Mouse (Mus musculus): Measurements from ENCODE around the gene Hoxc13. TPM values are rescaled to one million over a fixed set of nuclear protein-coding genes. Genes with fewer than 3 reads are reported as not detected.

The Hoxc13 gene
- polyA plus RNA-seq, 1 experiment from 2014 or later: 0.89 TPM

DNA sequence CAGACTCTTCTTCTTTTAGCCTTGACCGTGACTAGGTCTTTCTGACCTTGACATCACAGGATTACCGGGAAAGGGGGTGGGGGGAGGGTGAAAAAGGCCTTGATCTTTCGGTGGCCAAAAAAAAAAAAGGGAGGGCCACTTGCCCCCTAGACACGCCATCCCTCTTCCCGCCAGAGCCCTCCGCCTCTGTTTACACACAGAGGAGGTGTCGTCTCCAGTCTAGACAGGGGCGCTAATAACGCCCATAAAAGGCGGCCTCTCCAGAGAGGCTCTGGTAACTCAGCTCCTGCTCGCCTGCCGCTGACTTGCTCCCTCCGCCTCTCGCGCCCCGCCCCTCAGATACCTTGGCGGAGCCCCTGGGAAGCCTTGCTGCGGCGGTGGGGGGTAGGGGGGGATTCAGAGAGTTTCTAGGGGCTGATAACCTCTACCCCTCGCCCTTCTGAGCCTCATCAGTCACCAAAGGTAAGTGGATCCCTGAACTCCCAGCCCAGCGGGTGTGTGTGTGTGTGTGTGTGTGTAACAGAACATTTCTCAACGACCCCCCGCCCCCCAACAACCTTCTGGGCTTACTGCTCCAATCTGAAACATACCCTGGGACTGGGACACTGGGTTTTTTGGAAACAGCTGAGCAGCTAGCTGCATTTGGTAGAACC lies 10.9 kb downstream of the Hoxc13 start:
- Histone ChIP-seq H3K4me1 (ENCODE audit: control insufficient read depth, insufficient read depth, low read length) (no peaks in the 10 kb centered on the region), H3K36me3 (ENCODE audit: control insufficient read depth, insufficient read depth, low read length) (no peaks in the 10 kb centered on the region), H3K9me3 (ENCODE audit: control insufficient read depth, low read length) (no peaks in the 10 kb centered on the region), H3K27ac (replicated peaks; ENCODE audit: low read depth, low read length) (no peak overlapping the region), H3K4me2 (ENCODE audit: low read depth, low read length) (no peak overlapping the region), H3K27me3 (replicated peaks; ENCODE audit: control insufficient read depth, insufficient read depth, low read length) (peaks cover 100% of the 10 kb centered on the region), H3K4me3 (ENCODE audit: low read depth, low read length) (no peak overlapping the region), H3K9ac (ENCODE audit: low read depth, low read length) (no peak overlapping the region)
- DNase-seq (ENCODE audit: low spot score) (no peak), ATAC-seq (ENCODE audit: low read depth) (no peak)
- 2% methylated on average over 23 of the region's 23 CpGs for WGBS

DNA sequence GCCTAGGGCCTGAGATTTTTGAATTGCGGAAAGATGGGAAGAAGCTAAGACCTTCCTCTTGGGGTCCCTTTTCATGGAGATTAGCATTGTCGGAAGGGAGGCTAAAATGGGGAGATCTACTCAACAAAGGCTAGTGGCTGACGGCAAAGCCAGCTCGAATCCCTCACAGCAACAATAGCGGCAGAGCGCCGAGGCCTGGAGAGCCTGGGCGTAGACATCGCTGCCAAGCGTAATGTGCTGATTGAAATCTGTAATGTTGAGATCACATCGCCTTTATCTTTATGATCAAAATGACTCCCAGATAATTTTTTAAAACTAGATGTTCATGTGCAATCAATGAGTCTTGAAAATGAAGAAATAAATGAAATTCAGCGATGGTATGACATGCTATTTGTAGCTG lies 13.5 kb downstream of the Hoxc13 start:
- DNase-seq (ENCODE audit: low spot score): no peak
- WGBS: 2% methylated on average over 12 of the region's 12 CpGs
- H3K4me1 ChIP-seq (ENCODE audit: control insufficient read depth, insufficient read depth, low read length): no peaks in the 10 kb centered on the region
- no peak overlapping the region for H3K4me3 ChIP-seq (ENCODE audit: low read depth, low read length)
- no peak overlapping the region for H3K9ac ChIP-seq (ENCODE audit: low read depth, low read length)
- no peak for ATAC-seq (ENCODE audit: low read depth)
- no peak overlapping the region for H3K27ac ChIP-seq (replicated peaks; ENCODE audit: low read depth, low read length)
- no peaks in the 10 kb centered on the region for H3K9me3 ChIP-seq (ENCODE audit: control insufficient read depth, low read length)
- H3K4me2 ChIP-seq (ENCODE audit: low read depth, low read length): no peak overlapping the region
- H3K36me3 ChIP-seq (ENCODE audit: control insufficient read depth, insufficient read depth, low read length): no peaks in the 10 kb centered on the region
- peaks cover 100% of the 10 kb centered on the region for H3K27me3 ChIP-seq (replicated peaks; ENCODE audit: control insufficient read depth, insufficient read depth, low read length)

DNA sequence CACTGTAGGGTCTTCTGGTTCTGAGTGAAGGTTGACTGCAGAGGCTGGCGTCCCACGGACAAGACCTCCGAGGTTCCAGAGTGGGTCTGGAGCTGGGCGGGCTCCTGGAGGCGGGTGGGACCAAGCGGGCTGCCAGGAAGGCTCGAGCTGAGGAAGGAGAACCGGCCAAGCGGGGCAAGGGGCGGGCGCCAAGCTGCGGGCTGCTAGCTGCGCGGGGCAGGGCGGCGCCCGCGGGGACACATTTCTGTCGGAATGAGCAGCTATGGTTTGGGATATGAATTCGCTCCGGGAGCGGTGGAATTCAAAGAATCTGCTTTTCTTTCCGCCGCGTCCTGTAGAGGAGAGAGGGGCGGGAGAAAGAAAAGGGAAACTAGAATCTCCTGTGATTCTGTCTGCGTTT lies 14.0 kb downstream of the Hoxc13 start:
- H3K27me3 ChIP-seq (replicated peaks; ENCODE audit: control insufficient read depth, insufficient read depth, low read length): peaks cover 100% of the 10 kb centered on the region
- no peaks in the 10 kb centered on the region for H3K9me3 ChIP-seq (ENCODE audit: control insufficient read depth, low read length)
- ATAC-seq (ENCODE audit: low read depth) (no peak), DNase-seq (ENCODE audit: low spot score) (peak; percentile 14)
- H3K4me3 ChIP-seq (ENCODE audit: low read depth, low read length): no peak overlapping the region; the same call in 1 of the 2 replicates
- H3K27ac ChIP-seq (replicated peaks; ENCODE audit: low read depth, low read length): no peak overlapping the region
- no peak overlapping the region for H3K9ac ChIP-seq (ENCODE audit: low read depth, low read length)
- WGBS: under 1% methylated on average over 26 of the region's 27 CpGs
- H3K4me2 ChIP-seq (ENCODE audit: low read depth, low read length): peak overlapping the region; percentile 29; the same call in 1 of the 2 replicates
- H3K4me1 ChIP-seq (ENCODE audit: control insufficient read depth, insufficient read depth, low read length): no peaks in the 10 kb centered on the region
- no peaks in the 10 kb centered on the region for H3K36me3 ChIP-seq (ENCODE audit: control insufficient read depth, insufficient read depth, low read length)

DNA sequence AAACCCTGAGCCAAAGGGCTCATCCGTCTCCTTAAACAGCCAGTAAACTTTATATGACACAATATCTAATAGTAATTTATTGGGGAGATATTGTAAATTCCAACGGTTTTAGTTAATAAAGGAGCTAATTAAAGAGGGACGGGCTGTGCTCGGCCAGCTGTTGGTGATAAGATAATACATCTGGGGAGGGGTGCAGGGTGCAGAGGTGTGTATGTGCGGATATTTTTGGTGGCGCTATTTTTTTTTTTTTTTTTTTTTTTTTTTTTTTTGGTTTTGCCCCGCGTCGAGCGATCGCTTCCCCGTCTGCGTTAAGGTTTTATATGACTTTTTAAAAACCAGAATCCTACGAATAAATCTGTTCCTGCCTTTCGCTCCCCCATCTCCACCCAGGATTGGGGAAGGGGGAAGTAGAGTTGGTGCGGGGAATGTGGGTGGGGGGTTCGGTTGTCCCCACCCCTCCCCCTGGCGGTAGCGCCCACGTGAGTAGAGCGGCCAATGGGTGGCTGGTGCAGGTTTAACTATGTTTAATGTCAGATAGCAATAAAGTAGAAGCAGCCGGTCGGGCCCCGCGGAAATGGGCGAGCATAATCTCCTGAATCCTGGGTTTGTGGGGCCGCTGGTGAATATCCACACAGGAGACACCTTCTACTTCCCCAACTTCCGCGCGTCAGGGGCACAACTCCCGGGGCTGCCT lies 15.5 kb downstream of the Hoxc13 start, which contains the start of gene Hoxc12:
Gene Hoxc12, plus strand, starts transcription at position 479 of the 694 bp plus-strand sequence.
- Histone ChIP-seq H3K4me2 (ENCODE audit: low read depth, low read length) (no peak within 1 kb of the TSS), H3K4me3 (ENCODE audit: low read depth, low read length) (no peak within 1 kb of the TSS), H3K4me1 (ENCODE audit: control insufficient read depth, insufficient read depth, low read length) (no peaks in the 10 kb centered on the region), H3K9me3 (ENCODE audit: control insufficient read depth, low read length) (no peaks in the 10 kb centered on the region), H3K36me3 (ENCODE audit: control insufficient read depth, insufficient read depth, low read length) (no peaks in the 10 kb centered on the region), H3K27ac (replicated peaks; ENCODE audit: low read depth, low read length) (no peak within 1 kb of the TSS), H3K9ac (ENCODE audit: low read depth, low read length) (no peak within 1 kb of the TSS), H3K27me3 (replicated peaks; ENCODE audit: control insufficient read depth, insufficient read depth, low read length) (peaks cover 100% of the 10 kb centered on the region)
- whole genome bisulfite sequencing: under 1% methylated on average over 26 of the region's 31 CpGs
- no peak for DNase-seq (ENCODE audit: low spot score)
- no peak for ATAC-seq (ENCODE audit: low read depth)

DNA sequence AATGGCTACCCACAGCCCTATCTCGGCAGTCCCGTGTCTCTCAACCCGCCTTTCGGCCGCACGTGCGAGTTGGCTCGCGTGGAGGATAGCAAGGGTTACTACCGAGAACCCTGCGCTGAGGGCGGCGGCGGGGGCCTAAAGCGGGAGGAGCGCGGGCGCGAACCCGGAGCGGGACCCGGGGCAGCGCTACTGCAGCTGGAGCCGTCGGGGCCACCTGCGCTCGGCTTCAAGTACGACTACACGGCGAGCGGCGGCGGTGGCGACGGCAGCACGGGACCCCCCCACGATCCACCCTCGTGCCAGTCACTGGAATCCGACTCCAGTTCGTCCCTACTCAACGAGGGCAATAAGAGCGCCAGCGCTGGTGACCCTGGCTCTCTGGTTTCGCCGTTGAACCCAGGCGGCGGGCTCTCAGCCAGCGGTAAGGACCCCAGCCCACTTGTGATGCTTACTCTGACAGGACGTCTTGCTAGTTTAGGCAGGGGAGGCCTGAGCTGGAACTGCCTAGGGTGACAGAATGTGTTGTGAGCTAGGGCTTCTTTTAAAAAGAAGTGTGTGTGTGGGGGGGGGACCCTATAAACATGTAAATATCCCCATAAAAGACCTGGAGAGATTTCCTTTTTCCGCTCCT lies 16.2 kb downstream of the Hoxc13 start:
- Histone ChIP-seq H3K36me3 (ENCODE audit: control insufficient read depth, insufficient read depth, low read length) (no peaks in the 10 kb centered on the region), H3K9me3 (ENCODE audit: control insufficient read depth, low read length) (no peaks in the 10 kb centered on the region), H3K4me1 (ENCODE audit: control insufficient read depth, insufficient read depth, low read length) (no peaks in the 10 kb centered on the region), H3K4me3 (ENCODE audit: low read depth, low read length) (no peak overlapping the region), H3K27ac (replicated peaks; ENCODE audit: low read depth, low read length) (no peak overlapping the region), H3K27me3 (replicated peaks; ENCODE audit: control insufficient read depth, insufficient read depth, low read length) (peaks cover 100% of the 10 kb centered on the region), H3K4me2 (ENCODE audit: low read depth, low read length) (no peak overlapping the region), H3K9ac (ENCODE audit: low read depth, low read length) (no peak overlapping the region)
- DNase-seq (ENCODE audit: low spot score): no peak
- 1% methylated on average over 35 of the region's 50 CpGs for WGBS
- ATAC-seq (ENCODE audit: low read depth): no peak

DNA sequence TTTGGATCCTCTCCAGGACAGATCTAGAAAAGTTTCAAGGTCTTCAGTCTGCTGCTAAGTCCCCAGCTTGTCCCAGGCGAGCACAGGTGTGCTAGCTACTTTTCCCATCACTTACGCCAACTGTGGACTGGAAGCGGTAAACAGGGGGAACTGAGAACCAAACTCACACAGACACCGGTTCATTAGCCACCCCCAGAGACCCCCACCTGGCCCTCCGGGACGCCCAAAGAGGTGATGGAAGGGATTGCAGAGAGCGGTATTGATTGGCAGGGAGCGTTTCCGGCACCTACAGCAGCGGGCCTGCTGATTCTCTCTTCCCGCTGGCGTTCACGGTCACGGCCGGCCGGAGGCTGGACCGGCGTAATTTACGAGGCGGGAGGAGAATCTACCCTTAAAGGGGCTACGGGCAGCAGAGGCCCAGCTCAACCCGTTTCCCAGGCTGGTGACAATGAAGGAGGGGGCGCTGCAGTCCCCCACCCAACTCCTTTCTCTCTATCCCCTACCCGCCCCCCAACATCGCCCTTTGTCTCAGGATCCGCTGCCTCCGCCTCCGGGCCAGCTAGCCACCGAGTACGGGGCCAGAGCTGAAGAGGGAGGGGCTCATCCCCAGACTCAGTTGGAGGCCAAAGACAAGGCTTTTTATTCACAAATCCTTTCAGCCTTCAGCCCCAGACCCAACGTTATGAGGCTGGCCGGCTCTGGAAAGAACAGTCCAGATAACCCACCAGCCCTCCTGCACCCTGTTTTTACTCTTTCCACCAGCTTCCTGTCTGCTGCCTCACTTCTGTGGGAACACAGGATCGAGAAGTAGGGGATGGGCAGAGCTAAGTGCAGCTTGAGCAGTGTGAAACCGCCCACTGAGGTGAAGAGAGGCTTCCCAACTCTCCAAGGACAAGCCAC lies 18.6 kb downstream of the Hoxc13 start:
- ATAC-seq (ENCODE audit: low read depth) (no peak), DNase-seq (ENCODE audit: low spot score) (no peak)
- no peak overlapping the region for H3K9ac ChIP-seq (ENCODE audit: low read depth, low read length)
- no peak overlapping the region for H3K4me2 ChIP-seq (ENCODE audit: low read depth, low read length)
- WGBS: under 1% methylated on average over 17 of the region's 34 CpGs
- no peaks in the 10 kb centered on the region for H3K4me1 ChIP-seq (ENCODE audit: control insufficient read depth, insufficient read depth, low read length)
- no peaks in the 10 kb centered on the region for H3K36me3 ChIP-seq (ENCODE audit: control insufficient read depth, insufficient read depth, low read length)
- peaks cover 100% of the 10 kb centered on the region for H3K27me3 ChIP-seq (replicated peaks; ENCODE audit: control insufficient read depth, insufficient read depth, low read length)
- no peak overlapping the region for H3K27ac ChIP-seq (replicated peaks; ENCODE audit: low read depth, low read length)
- H3K4me3 ChIP-seq (ENCODE audit: low read depth, low read length): no peak overlapping the region
- H3K9me3 ChIP-seq (ENCODE audit: control insufficient read depth, low read length): no peaks in the 10 kb centered on the region

DNA sequence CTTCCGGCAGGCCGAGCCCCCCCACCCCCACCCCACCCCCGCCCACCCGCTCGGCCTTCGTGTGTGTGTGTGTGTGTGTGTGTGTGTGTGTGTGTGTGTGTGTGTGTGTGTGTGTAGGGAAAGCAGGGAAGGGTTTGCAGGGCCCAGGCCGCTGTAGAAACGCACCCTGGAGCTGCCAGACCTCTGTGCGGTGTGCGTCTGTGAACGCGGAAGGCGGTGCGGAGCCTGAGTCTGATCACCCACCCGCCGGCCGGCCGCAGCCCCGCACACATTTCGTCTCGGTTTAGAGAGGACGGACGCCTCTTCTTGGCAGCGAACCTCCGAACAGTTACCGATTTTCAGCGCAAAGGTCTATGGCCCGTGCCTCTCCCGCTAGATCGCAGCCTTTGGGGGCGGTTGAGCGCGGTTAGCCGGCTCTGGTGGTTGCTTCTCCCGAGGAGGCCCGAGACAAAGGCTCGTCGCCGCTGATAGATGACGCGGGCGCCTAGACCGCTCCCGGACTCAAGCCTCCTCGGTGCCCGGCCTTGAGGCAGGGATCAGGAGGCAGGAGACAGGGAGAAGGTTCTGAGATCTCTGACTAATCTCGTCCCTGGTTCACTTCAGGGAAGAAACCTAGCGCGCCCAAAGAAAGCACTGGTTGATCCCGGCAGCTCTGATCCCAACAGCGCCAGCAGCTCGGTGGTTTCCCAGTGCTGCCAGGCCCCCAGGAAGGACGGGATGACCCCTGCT lies 22.0 kb downstream of the Hoxc13 start:
- Histone ChIP-seq H3K27ac (replicated peaks; ENCODE audit: low read depth, low read length) (no peak overlapping the region), H3K9ac (ENCODE audit: low read depth, low read length) (no peak overlapping the region), H3K4me3 (ENCODE audit: low read depth, low read length) (no peak overlapping the region), H3K9me3 (ENCODE audit: control insufficient read depth, low read length) (no peaks in the 10 kb centered on the region), H3K4me1 (ENCODE audit: control insufficient read depth, insufficient read depth, low read length) (no peaks in the 10 kb centered on the region), H3K4me2 (ENCODE audit: low read depth, low read length) (peak overlapping the region; percentile 26; the same call in 1 of the 2 replicates), H3K27me3 (replicated peaks; ENCODE audit: control insufficient read depth, insufficient read depth, low read length) (peaks cover 100% of the 10 kb centered on the region), H3K36me3 (ENCODE audit: control insufficient read depth, insufficient read depth, low read length) (no peaks in the 10 kb centered on the region)
- DNase-seq (ENCODE audit: low spot score) (no peak), ATAC-seq (ENCODE audit: low read depth) (no peak)
- under 1% methylated on average over 40 of the region's 53 CpGs for WGBS

DNA sequence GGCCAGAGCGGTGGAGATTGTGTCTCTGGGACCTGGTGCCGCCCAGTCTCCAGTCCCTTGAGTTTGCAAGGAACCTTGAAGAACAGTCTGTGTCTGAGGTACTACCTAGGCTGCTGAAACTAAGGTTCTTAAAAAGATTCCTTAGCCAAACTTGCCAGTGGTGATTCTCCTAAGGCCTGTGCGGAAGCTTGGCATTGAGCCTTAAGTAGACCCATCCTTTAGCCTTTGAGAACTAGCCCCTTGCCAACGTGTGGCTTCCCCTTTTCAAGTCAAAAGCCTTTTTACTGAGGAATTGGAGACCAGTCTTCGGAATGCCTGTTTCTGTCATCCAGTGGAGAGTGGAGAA lies 22.5 kb downstream of the Hoxc13 start:
- DNase-seq (ENCODE audit: low spot score) (no peak), ATAC-seq (ENCODE audit: low read depth) (no peak)
- Histone ChIP-seq H3K4me2 (ENCODE audit: low read depth, low read length) (no peak overlapping the region), H3K27ac (replicated peaks; ENCODE audit: low read depth, low read length) (no peak overlapping the region), H3K4me1 (ENCODE audit: control insufficient read depth, insufficient read depth, low read length) (no peaks in the 10 kb centered on the region), H3K36me3 (ENCODE audit: control insufficient read depth, insufficient read depth, low read length) (no peaks in the 10 kb centered on the region), H3K4me3 (ENCODE audit: low read depth, low read length) (no peak overlapping the region), H3K9ac (ENCODE audit: low read depth, low read length) (no peak overlapping the region), H3K27me3 (replicated peaks; ENCODE audit: control insufficient read depth, insufficient read depth, low read length) (peaks cover 100% of the 10 kb centered on the region), H3K9me3 (ENCODE audit: control insufficient read depth, low read length) (no peaks in the 10 kb centered on the region)
- 4% methylated on average over 5 of the region's 5 CpGs for whole genome bisulfite sequencing
